Mouse (Mus musculus): ENCODE data around the gene Aldh3b1.

- TF ChIP-seq POLR2A (IDR thresholded peaks at IDR 0.05; ENCODE audit: insufficient read depth, low read length) (no peak), CTCF (IDR thresholded peaks at IDR 0.05; ENCODE audit: low read depth, low read length) (no peak)
Measured at GRCm38 (mm10) chr19:3964030-3964429, 34.4 kb upstream of the Aldh3b1 start.

All from ES-Bruce4 (cell line).